Mouse (Mus musculus): Measurements from ENCODE around the gene Olfr1342. TPM values are rescaled to one million over a fixed set of nuclear protein-coding genes. Genes with fewer than 3 reads are reported as not detected.

The Olfr1342 gene
- polyA plus RNA-seq (2015; fragmentation: Nextera tagmentation; extraction: Ambion mirVana), result 0.91 and 1.5 TPM in 2 replicates

GRCm38 (mm10) chr4:118692412-118692973, at the start of gene Olfr1342:
Olfr1342 (minus strand) TSS chr4:118692756.
- Histone ChIP-seq H3K27ac (ENCODE audit: low read length) (no peak within 1 kb of the TSS), H3K4me2 (replicated peaks; ENCODE audit: low read depth, low read length) (no peak within 1 kb of the TSS), H3K9ac (replicated peaks; ENCODE audit: low read depth) (no peak within 1 kb of the TSS), H3K27me3 (replicated peaks; ENCODE audit: insufficient read depth, low read length) (no peaks in the 10 kb centered on the region), H3K9me3 (ENCODE audit: low read length) (no peaks in the 10 kb centered on the region), H3K4me3 (ENCODE audit: low read depth, low read length) (no peak within 1 kb of the TSS), H3K36me3 (ENCODE audit: insufficient read depth, low read length) (no peaks in the 10 kb centered on the region), H3K4me1 (ENCODE audit: insufficient read depth, low read depth, low read length) (no peaks in the 10 kb centered on the region)
- TF ChIP-seq EP300 (IDR thresholded peaks at IDR 0.05) (no peak), CTCF (IDR thresholded peaks at IDR 0.05) (no peak)
- ATAC-seq, result no peak
- 42% methylated on average over 12 of the region's 12 CpGs for WGBS
- DNase-seq (ENCODE audit: low spot score), result no peak

- H3K9ac ChIP-seq (replicated peaks; ENCODE audit: low read depth), result no peak overlapping the region
- no peaks in the 10 kb centered on the region for H3K9me3 ChIP-seq (ENCODE audit: low read length)
- no peak overlapping the region for H3K4me3 ChIP-seq (ENCODE audit: low read depth, low read length)
- DNase-seq (ENCODE audit: low spot score), result no peak
- no peaks in the 10 kb centered on the region for H3K36me3 ChIP-seq (ENCODE audit: insufficient read depth, low read length)
- ATAC-seq, result no peak
- no peak for TF ChIP-seq EP300 (IDR thresholded peaks at IDR 0.05)
- H3K4me2 ChIP-seq (replicated peaks; ENCODE audit: low read depth, low read length), result no peak overlapping the region
- H3K4me1 ChIP-seq (ENCODE audit: insufficient read depth, low read depth, low read length), result no peaks in the 10 kb centered on the region
- H3K27me3 ChIP-seq (replicated peaks; ENCODE audit: insufficient read depth, low read length), result no peaks in the 10 kb centered on the region
- H3K27ac ChIP-seq (ENCODE audit: low read length), result no peak overlapping the region
- 14% methylated on average over 16 of the region's 16 CpGs for WGBS
Observed at GRCm38 (mm10) chr4:118741881-118742280, 49.3 kb upstream of the Olfr1342 start.

GRCm38 (mm10) chr4:118740988-118741698, 48.6 kb upstream of the Olfr1342 start:
- DNase-seq (ENCODE audit: low spot score) (no peak), ATAC-seq (no peak)
- Histone ChIP-seq H3K27me3 (replicated peaks; ENCODE audit: insufficient read depth, low read length) (no peaks in the 10 kb centered on the region), H3K4me1 (ENCODE audit: insufficient read depth, low read depth, low read length) (no peaks in the 10 kb centered on the region), H3K9me3 (ENCODE audit: low read length) (no peaks in the 10 kb centered on the region), H3K9ac (replicated peaks; ENCODE audit: low read depth) (no peak overlapping the region), H3K27ac (ENCODE audit: low read length) (no peak overlapping the region), H3K4me3 (ENCODE audit: low read depth, low read length) (no peak overlapping the region), H3K36me3 (ENCODE audit: insufficient read depth, low read length) (no peaks in the 10 kb centered on the region), H3K4me2 (replicated peaks; ENCODE audit: low read depth, low read length) (no peak overlapping the region)
- TF ChIP-seq EP300 (IDR thresholded peaks at IDR 0.05) (no peak), CTCF (IDR thresholded peaks at IDR 0.05) (no peak)
- 7% methylated on average over 11 of the region's 11 CpGs for WGBS

- no peak for DNase-seq (ENCODE audit: low spot score)
- Histone ChIP-seq H3K36me3 (ENCODE audit: insufficient read depth, low read length) (no peaks in the 10 kb centered on the region), H3K4me2 (replicated peaks; ENCODE audit: low read depth, low read length) (no peak overlapping the region), H3K27me3 (replicated peaks; ENCODE audit: insufficient read depth, low read length) (no peaks in the 10 kb centered on the region), H3K4me1 (ENCODE audit: insufficient read depth, low read depth, low read length) (no peaks in the 10 kb centered on the region), H3K27ac (ENCODE audit: low read length) (no peak overlapping the region), H3K9me3 (ENCODE audit: low read length) (no peaks in the 10 kb centered on the region), H3K4me3 (ENCODE audit: low read depth, low read length) (no peak overlapping the region), H3K9ac (replicated peaks; ENCODE audit: low read depth) (no peak overlapping the region)
- TF ChIP-seq CTCF (IDR thresholded peaks at IDR 0.05) (no peak), EP300 (IDR thresholded peaks at IDR 0.05) (no peak)
- ATAC-seq, result no peak
- WGBS, result 58% methylated on average over 3 of the region's 3 CpGs
Observed at GRCm38 (mm10) chr4:118739574-118739973, 47.0 kb upstream of the Olfr1342 start.

- H3K4me3 ChIP-seq (ENCODE audit: low read depth, low read length), result no peak within 1 kb of the TSS
- no peaks in the 10 kb centered on the region for H3K9me3 ChIP-seq (ENCODE audit: low read length)
- no peak for ATAC-seq
- TF ChIP-seq EP300 (IDR thresholded peaks at IDR 0.05), result no peak
- H3K27me3 ChIP-seq (replicated peaks; ENCODE audit: insufficient read depth, low read length), result no peaks in the 10 kb centered on the region
- no peak for DNase-seq (ENCODE audit: low spot score)
- no peak within 1 kb of the TSS for H3K4me2 ChIP-seq (replicated peaks; ENCODE audit: low read depth, low read length)
- H3K27ac ChIP-seq (ENCODE audit: low read length), result no peak within 1 kb of the TSS
- no peak within 1 kb of the TSS for H3K9ac ChIP-seq (replicated peaks; ENCODE audit: low read depth)
- 100% methylated on average over 1 of the region's 1 CpGs for WGBS
- H3K4me1 ChIP-seq (ENCODE audit: insufficient read depth, low read depth, low read length), result no peaks in the 10 kb centered on the region
- H3K36me3 ChIP-seq (ENCODE audit: insufficient read depth, low read length), result no peaks in the 10 kb centered on the region
Observed at GRCm38 (mm10) chr4:118731875-118732274, 39.3 kb upstream of the Olfr1342 start, which contains the start of gene Olfr1339. Olfr1339 (plus strand) TSS chr4:118732175.

- ATAC-seq, result no peak
- no peak overlapping the region for H3K4me2 ChIP-seq (replicated peaks; ENCODE audit: low read depth, low read length)
- WGBS, result 51% methylated on average over 10 of the region's 10 CpGs
- H3K27ac ChIP-seq (ENCODE audit: low read length), result no peak overlapping the region
- TF ChIP-seq CTCF (IDR thresholded peaks at IDR 0.05) (no peak), EP300 (IDR thresholded peaks at IDR 0.05) (no peak)
- H3K4me3 ChIP-seq (ENCODE audit: low read depth, low read length), result no peak overlapping the region
- H3K36me3 ChIP-seq (ENCODE audit: insufficient read depth, low read length), result no peaks in the 10 kb centered on the region
- peak; percentile 9 for DNase-seq (ENCODE audit: low spot score)
- H3K9me3 ChIP-seq (ENCODE audit: low read length), result no peaks in the 10 kb centered on the region
- no peaks in the 10 kb centered on the region for H3K27me3 ChIP-seq (replicated peaks; ENCODE audit: insufficient read depth, low read length)
- H3K4me1 ChIP-seq (ENCODE audit: insufficient read depth, low read depth, low read length), result no peaks in the 10 kb centered on the region
- H3K9ac ChIP-seq (replicated peaks; ENCODE audit: low read depth), result no peak overlapping the region
Observed at GRCm38 (mm10) chr4:118721742-118722483, 29.4 kb upstream of the Olfr1342 start.
